Mouse (Mus musculus) ES-Bruce4 (cell line): ENCODE data around the gene Snx29.

Experiments used
- CTCF ChIP-seq: IDR thresholded peaks from one replicate; pipeline ENCODE4 v1.8.1; 2011; ENCODE audit warnings: low read depth, low read length
- POLR2A ChIP-seq: IDR thresholded peaks from one replicate; pipeline ENCODE4 v1.8.1; 2011; ENCODE audit warnings: low read length; ENCODE audit not compliant: insufficient read depth

DNA sequence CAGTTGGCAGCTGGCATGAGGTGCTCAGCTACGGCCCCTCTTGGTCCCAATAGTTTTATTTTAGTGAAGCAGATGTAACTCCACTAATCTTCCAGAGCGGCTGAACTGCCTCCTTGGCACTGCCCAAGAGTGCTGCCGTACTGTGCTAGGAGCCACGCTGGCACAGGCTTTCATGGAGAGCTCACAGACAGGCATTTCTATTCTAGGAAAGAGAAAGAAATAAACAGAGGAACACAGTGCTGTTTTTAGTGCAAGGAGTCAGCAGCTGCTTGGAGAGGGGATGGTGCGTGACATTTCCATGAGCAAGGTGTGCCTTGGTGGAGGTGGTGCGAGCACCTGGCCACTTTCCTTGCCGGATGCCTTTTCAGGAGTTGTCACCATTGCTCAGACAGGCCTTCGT is 367.4 kb downstream of the Snx29 start:
- TF ChIP-seq CTCF (no peak), POLR2A (no peak)
